Mouse (Mus musculus): Measurements from ENCODE around the gene Pard6b. TPM values are rescaled to one million over a fixed set of nuclear protein-coding genes. Genes with fewer than 3 reads are reported as not detected.

Pard6b gene
- polyA plus RNA-seq, 1 experiment from 2014 or later: 7.9 TPM

DNA sequence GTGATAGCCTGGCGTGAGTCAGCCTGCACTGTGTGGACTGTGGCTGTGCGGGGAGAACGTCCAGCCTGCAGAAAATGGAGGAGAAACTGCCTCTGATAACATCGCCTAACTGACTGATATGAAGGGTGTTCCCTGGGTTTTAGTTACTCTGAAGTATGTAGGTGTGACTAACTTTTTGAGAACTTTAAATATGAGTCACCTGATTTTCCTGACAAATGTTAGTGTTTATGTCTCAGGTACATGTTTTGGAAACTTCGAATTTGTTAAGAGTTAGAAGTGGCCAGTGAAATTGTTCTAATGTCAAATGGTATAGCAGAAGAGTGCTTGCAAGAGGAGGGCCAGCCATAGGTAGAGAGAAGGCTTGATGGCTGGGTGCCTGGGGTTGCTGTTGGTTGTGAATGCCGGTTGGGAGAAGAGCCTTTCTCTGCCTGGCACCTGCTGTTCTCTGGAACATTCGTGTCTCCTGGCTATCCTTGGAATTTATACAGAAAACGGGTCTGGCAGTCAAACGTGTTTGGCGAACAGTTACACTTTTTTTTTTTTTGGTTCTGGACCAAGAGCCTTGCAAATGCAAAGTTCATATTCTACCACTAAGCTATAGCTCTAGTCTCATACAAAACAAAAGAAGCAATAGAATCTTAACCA lies 4.9 kb downstream of the Pard6b start:
- Histone ChIP-seq H3K36me3 (peaks cover 22% of the 10 kb centered on the region), H3K9me3 (no peaks in the 10 kb centered on the region), H3K4me1 (replicated peaks) (peaks cover 15% of the 10 kb centered on the region), H3K4me3 (replicated peaks) (no peak overlapping the region), H3K27me3 (peaks cover 10% of the 10 kb centered on the region), H3K4me2 (replicated peaks) (no peak overlapping the region), H3K27ac (no peak overlapping the region), H3K9ac (replicated peaks) (no peak overlapping the region)
- 72% methylated on average over 10 of the region's 10 CpGs for WGBS
- ATAC-seq: no peak

DNA sequence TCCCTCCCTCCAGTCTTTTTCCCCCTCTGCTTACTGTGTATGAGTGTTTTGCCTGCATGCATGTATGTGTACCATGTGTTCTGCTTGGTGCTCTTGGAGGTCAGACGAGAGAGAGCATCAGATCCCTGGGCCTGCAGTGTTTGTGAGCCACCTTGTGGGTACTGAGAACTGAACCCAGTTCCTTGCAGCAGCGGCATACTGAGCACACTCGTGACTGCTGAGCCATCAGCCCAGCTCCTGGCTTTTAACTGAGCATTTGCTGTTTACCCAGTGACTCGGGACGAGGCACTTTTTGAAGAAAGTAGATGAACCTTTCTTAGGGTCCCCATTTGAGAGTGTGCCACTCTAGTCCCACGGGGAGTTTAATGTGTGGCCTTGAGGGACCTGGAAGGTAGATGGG lies 5.5 kb downstream of the Pard6b start:
- ATAC-seq: no peak
- H3K9ac ChIP-seq (replicated peaks): no peak overlapping the region
- H3K9me3 ChIP-seq: no peaks in the 10 kb centered on the region
- peaks cover 25% of the 10 kb centered on the region for H3K36me3 ChIP-seq
- H3K4me1 ChIP-seq (replicated peaks): peaks cover 15% of the 10 kb centered on the region
- WGBS: 80% methylated on average over 6 of the region's 6 CpGs
- H3K4me3 ChIP-seq (replicated peaks): no peak overlapping the region
- no peak overlapping the region for H3K4me2 ChIP-seq (replicated peaks)
- H3K27me3 ChIP-seq: peaks cover 10% of the 10 kb centered on the region
- H3K27ac ChIP-seq: no peak overlapping the region

DNA sequence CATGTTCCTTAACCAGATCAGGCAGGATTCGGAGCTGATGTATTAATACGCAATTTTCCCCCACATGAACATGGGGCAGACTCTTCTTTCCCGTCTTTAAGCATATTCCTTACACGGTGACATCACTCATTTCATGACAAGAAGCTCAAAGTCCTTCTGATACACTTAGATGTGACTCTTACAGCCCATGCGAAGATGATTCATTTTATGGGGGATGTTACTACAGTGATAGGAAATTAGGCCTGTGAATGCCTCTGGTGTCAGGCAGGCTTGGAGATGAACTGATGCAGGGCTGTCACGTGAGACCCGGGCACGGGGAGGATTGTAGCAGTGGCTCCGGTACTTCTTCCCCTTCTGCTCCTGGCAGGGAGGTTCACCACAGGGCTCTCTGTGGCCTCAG lies 6.0 kb downstream of the Pard6b start:
- WGBS: 88% methylated on average over 9 of the region's 9 CpGs
- H3K27me3 ChIP-seq: peaks cover 10% of the 10 kb centered on the region
- H3K4me1 ChIP-seq (replicated peaks): peaks cover 10% of the 10 kb centered on the region
- no peak overlapping the region for H3K9ac ChIP-seq (replicated peaks)
- no peak overlapping the region for H3K4me2 ChIP-seq (replicated peaks)
- peaks cover 29% of the 10 kb centered on the region for H3K36me3 ChIP-seq
- no peak overlapping the region for H3K4me3 ChIP-seq (replicated peaks)
- no peak for ATAC-seq
- no peaks in the 10 kb centered on the region for H3K9me3 ChIP-seq
- no peak overlapping the region for H3K27ac ChIP-seq

DNA sequence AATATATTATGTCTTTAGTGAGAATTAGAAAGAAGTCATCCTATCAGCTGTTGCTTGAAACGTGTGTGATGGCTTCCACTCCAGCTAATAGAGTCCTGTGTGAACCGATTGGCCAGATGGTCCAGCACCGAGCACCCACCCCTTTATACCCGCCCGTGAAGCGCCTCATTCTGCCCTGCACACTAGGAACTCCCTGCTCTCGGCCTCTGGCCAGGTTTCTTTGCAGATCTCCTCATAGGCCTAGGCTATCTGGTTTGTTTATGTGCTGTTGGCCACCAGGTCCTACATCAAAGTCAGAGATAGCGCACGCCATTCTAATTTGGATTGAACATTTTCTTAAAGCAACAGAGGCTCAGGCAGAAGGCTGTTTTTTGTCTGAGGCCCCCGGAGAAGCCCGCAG lies 10.8 kb downstream of the Pard6b start:
- Histone ChIP-seq H3K4me3 (replicated peaks) (no peak overlapping the region), H3K4me1 (replicated peaks) (peaks cover 22% of the 10 kb centered on the region), H3K27ac (no peak overlapping the region), H3K9me3 (no peaks in the 10 kb centered on the region), H3K27me3 (no peaks in the 10 kb centered on the region), H3K4me2 (replicated peaks) (no peak overlapping the region), H3K9ac (replicated peaks) (no peak overlapping the region), H3K36me3 (peaks cover 49% of the 10 kb centered on the region)
- no peak for ATAC-seq
- WGBS: 92% methylated on average over 11 of the region's 11 CpGs

DNA sequence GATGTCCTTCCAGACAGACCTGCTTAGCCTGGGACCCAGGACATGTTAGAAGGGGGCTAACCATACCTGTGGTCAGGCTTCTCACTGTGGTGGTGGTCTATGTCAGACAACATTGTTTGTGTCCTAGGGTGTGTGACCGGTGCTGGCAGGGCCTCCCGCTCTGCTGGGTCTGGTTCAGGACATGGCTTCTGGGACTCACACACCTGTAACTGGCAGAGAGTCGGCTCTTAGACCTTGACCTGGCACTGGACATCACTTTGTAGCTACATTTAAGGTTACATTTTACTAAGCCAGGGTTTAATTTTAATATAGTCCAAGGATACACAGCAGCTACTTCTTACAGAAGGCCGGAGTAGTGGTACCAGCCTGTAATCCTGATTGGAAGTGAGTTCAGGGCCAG lies 12.3 kb downstream of the Pard6b start:
- H3K9ac ChIP-seq (replicated peaks): no peak overlapping the region
- no peak overlapping the region for H3K4me2 ChIP-seq (replicated peaks)
- H3K27ac ChIP-seq: no peak overlapping the region
- 97% methylated on average over 4 of the region's 4 CpGs for WGBS
- H3K4me3 ChIP-seq (replicated peaks): no peak overlapping the region
- no peaks in the 10 kb centered on the region for H3K27me3 ChIP-seq
- peaks cover 28% of the 10 kb centered on the region for H3K4me1 ChIP-seq (replicated peaks)
- peaks cover 42% of the 10 kb centered on the region for H3K36me3 ChIP-seq
- ATAC-seq: no peak
- no peaks in the 10 kb centered on the region for H3K9me3 ChIP-seq

DNA sequence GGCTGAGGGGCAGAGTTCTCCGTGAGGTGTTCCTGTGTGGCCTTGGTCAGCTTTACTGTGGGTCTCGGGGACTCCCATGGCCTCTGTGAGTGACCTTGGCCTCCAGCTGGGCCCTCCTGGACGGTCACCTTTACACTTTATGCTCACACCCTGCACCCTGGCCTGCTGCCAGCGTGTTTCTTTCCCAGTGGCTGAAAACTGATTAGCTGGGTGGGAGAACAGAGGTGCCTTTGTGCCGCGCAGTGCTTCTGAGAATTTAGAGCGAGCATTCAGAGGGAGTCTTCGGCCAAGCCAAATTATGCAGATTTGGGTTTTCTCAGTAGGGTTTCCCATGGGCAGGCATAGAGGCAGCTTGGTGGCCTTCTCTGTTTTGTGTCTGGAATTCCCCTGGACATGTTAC lies 14.3 kb downstream of the Pard6b start:
- peak; percentile 52 for ATAC-seq
- Histone ChIP-seq H3K4me2 (replicated peaks) (no peak overlapping the region), H3K4me3 (replicated peaks) (no peak overlapping the region), H3K9ac (replicated peaks) (no peak overlapping the region), H3K27ac (peak overlapping the region; percentile 75), H3K4me1 (replicated peaks) (peaks cover 28% of the 10 kb centered on the region), H3K36me3 (peaks cover 48% of the 10 kb centered on the region), H3K27me3 (no peaks in the 10 kb centered on the region), H3K9me3 (no peaks in the 10 kb centered on the region)
- WGBS: 44% methylated on average over 8 of the region's 8 CpGs

DNA sequence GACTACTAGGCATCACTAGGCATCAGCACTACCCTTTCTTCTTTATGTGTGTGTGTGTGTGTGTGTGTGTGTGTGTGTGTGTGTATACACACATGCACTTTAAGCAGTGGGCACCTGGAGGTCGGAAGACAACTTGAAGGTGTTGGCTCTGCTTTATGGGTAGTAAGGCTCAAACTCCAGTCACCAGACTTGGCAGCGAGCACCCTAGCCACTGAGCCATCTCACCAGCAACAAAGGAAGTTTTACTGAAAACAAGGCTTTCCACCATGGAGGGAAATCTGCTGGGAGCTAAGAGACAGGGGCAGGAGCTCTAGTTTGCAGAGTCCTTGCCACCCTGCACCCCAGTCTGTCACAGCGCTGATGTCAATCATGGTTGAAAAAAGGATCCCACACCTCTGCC lies 15.7 kb downstream of the Pard6b start:
- peaks cover 28% of the 10 kb centered on the region for H3K4me1 ChIP-seq (replicated peaks)
- H3K36me3 ChIP-seq: peaks cover 45% of the 10 kb centered on the region
- H3K4me2 ChIP-seq (replicated peaks): no peak overlapping the region
- no peak for ATAC-seq
- H3K27me3 ChIP-seq: no peaks in the 10 kb centered on the region
- 81% methylated on average over 3 of the region's 3 CpGs for WGBS
- no peak overlapping the region for H3K4me3 ChIP-seq (replicated peaks)
- no peak overlapping the region for H3K9ac ChIP-seq (replicated peaks)
- H3K9me3 ChIP-seq: no peaks in the 10 kb centered on the region
- H3K27ac ChIP-seq: peak overlapping the region; percentile 75

DNA sequence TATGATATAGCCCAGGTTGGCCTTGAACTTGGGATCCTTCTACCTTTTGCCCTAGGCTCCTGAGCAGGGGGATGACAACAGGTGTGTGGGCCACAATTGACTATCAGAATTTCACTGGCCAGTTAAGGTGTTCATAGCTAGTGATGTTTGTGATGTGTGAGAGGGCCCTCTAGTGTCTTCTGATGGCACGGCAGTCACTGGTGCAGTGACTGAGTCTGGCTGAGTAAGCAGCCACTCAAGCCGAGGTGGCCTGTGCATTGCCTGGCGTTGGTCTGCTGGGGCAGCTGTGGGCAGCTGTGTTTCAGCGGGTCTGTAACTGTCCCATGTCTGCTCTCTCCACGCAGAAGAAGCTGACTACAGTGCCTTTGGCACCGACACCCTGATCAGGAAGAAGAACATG lies 17.2 kb downstream of the Pard6b start:
- no peaks in the 10 kb centered on the region for H3K9me3 ChIP-seq
- H3K4me2 ChIP-seq (replicated peaks): no peak overlapping the region
- no peaks in the 10 kb centered on the region for H3K27me3 ChIP-seq
- H3K4me1 ChIP-seq (replicated peaks): peaks cover 28% of the 10 kb centered on the region
- H3K27ac ChIP-seq: no peak overlapping the region
- WGBS: 48% methylated on average over 6 of the region's 6 CpGs
- H3K4me3 ChIP-seq (replicated peaks): no peak overlapping the region
- peaks cover 33% of the 10 kb centered on the region for H3K36me3 ChIP-seq
- ATAC-seq: 0 out of 2 replicates have a peak, but pooled peaks have one; percentile 18
- H3K9ac ChIP-seq (replicated peaks): no peak overlapping the region

DNA sequence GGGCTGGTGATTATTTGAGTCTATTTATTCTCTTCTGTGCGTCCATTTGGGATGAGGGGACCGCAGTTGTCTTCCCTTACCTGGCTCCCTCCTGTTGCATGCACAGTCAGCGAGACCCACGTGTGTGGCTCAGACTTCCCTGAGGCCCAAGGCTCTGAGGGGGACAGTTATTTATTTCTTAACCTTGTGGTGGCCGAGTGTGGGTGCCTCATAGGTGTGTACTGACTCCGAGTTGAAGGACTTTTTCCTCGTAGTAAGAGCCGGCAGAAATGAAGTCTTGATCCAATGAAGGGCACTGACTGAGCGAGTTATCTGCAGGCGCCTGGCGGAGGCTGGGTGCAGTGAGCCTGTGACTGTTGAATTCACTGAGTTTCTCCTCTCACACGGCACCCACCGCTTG lies 19.2 kb downstream of the Pard6b start:
- no peaks in the 10 kb centered on the region for H3K27me3 ChIP-seq
- no peak overlapping the region for H3K4me2 ChIP-seq (replicated peaks)
- no peak overlapping the region for H3K4me3 ChIP-seq (replicated peaks)
- peaks cover 20% of the 10 kb centered on the region for H3K4me1 ChIP-seq (replicated peaks)
- ATAC-seq: no peak
- H3K27ac ChIP-seq: no peak overlapping the region
- H3K9ac ChIP-seq (replicated peaks): no peak overlapping the region
- 91% methylated on average over 13 of the region's 13 CpGs for WGBS
- peaks cover 22% of the 10 kb centered on the region for H3K36me3 ChIP-seq
- H3K9me3 ChIP-seq: no peaks in the 10 kb centered on the region

DNA sequence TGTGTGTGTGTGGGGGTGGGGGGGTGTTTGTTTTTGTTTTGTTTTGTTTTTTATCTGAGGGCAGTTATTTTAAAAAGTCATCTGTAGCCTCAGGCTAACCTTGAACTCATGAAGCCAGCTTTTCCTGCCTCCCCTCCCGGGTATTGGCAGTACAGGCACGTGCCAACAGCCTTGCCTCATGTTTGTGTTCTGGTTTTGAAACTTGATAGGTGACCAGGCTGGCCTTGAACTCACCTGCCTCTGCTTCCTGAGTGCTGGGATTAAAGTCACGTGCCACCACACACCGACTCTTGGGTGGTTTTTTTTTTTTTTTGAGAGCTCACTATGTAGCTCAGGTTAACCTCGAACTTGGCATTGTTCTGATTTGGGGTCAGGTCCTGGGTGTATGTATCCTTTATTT lies 21.0 kb downstream of the Pard6b start:
- Histone ChIP-seq H3K4me2 (replicated peaks) (no peak overlapping the region), H3K9ac (replicated peaks) (no peak overlapping the region), H3K4me3 (replicated peaks) (no peak overlapping the region), H3K9me3 (no peaks in the 10 kb centered on the region), H3K27ac (no peak overlapping the region), H3K4me1 (replicated peaks) (peaks cover 7% of the 10 kb centered on the region), H3K27me3 (no peaks in the 10 kb centered on the region), H3K36me3 (peaks cover 22% of the 10 kb centered on the region)
- WGBS: 88% methylated on average over 5 of the region's 5 CpGs
- ATAC-seq: no peak

DNA sequence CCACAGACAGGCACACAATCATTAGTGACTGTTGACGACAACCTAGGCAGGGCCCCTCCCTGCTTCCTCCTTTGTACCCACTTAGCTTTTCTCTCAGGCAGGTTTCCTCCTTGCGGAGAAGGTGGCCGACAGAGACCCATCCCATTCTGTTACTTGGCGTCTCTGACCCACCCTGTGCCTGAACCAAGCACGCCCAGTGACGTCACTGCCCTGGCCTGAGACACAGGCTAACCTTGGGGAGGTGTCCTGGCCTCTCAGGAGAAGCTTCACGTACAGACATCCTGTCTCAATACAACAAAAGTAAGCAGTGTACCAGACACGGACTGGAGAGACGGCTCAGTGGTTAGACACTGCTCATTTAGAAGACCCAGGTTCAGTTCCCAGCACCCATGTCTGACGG lies 22.5 kb downstream of the Pard6b start:
- 94% methylated on average over 10 of the region's 10 CpGs for WGBS
- H3K27ac ChIP-seq: no peak overlapping the region

DNA sequence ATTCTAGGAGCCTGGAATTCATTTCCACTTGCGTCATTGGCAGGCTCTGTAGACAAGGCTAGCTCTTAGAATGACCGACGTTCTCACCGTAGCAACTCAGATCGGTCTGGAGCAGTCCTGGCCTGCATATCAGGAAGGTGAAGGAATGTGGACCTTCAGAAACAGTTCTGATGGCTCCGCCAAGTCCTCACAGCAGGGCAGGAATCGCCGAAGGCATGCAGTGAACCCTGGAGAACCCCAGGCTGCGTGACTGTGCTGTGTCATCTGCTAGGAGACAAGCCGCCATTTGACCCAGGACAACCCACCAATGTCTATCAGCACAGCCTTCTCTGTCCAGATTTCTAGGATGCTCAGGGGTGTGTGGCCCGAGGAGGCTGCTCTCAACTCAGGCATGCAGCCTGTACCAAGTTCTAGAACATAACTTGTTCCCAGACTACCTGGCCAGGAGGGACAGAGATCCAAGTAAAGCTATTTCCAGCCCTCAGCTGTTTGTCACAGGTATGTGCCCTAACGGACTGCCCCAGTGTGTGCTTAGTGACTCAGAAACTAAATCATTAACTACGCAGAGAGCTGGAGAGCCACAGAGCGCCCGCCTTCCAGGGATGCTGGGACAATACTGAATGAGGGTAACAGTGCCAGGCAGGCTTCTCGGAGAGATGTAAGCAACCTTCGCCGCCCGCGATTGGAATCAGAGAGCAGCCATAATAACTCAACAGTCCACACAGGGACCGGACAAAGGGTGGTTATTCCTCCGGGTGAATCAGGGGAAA lies 23.8 kb downstream of the Pard6b start:
- H3K27me3 ChIP-seq: no peaks in the 10 kb centered on the region
- no peak overlapping the region for H3K4me2 ChIP-seq (replicated peaks)
- H3K9ac ChIP-seq (replicated peaks): no peak overlapping the region
- no peak overlapping the region; the same call in 1 of the 2 replicates for H3K27ac ChIP-seq
- H3K4me3 ChIP-seq (replicated peaks): no peak overlapping the region
- WGBS: 87% methylated on average over 22 of the region's 22 CpGs
- H3K9me3 ChIP-seq: no peaks in the 10 kb centered on the region
- peaks cover 8% of the 10 kb centered on the region for H3K36me3 ChIP-seq
- peaks cover 12% of the 10 kb centered on the region for H3K4me1 ChIP-seq (replicated peaks)
- ATAC-seq: no peak

More for the DNA sequence above, 22.5 kb downstream of the Pard6b start:
- H3K4me3 ChIP-seq (replicated peaks): no peak overlapping the region
- no peak overlapping the region for H3K4me2 ChIP-seq (replicated peaks)
- no peaks in the 10 kb centered on the region for H3K9me3 ChIP-seq
- ATAC-seq: no peak
- H3K27me3 ChIP-seq: no peaks in the 10 kb centered on the region
- no peak overlapping the region for H3K9ac ChIP-seq (replicated peaks)
- H3K4me1 ChIP-seq (replicated peaks): peaks cover 12% of the 10 kb centered on the region
- H3K36me3 ChIP-seq: peaks cover 20% of the 10 kb centered on the region

Data from midbrain, embryonic 13.5 days (tissue).